Mouse (Mus musculus): Measurements from ENCODE around the gene Procr. TPM values are rescaled to one million over a fixed set of nuclear protein-coding genes. Genes with fewer than 3 reads are reported as not detected.

Gene Procr
- polyA plus RNA-seq, 1 experiment from 2014 or later, result 14.6 TPM

- ATAC-seq (ENCODE audit: borderline replicate concordance, extremely low read depth, low FRiP score, low TSS enrichment), result no peak
These were observed 6.1 kb downstream of the Procr start for GRCm38 (mm10) chr2:155756855-155757566.

GRCm38 (mm10) chr2:155764679-155765418 is 13.9 kb downstream of the Procr start:
- ATAC-seq (ENCODE audit: borderline replicate concordance, extremely low read depth, low FRiP score, low TSS enrichment), result no peak
- Histone ChIP-seq H3K36me3 (no peaks in the 10 kb centered on the region), H3K27me3 (no peaks in the 10 kb centered on the region), H3K27ac (no peak overlapping the region), H3K4me2 (no peak overlapping the region), H3K4me1 (no peaks in the 10 kb centered on the region), H3K9me3 (no peaks in the 10 kb centered on the region), H3K9ac (no peak overlapping the region), H3K4me3 (no peak overlapping the region)
- 46% methylated on average over 13 of the region's 13 CpGs for WGBS

More at GRCm38 (mm10) chr2:155756855-155757566, 6.1 kb downstream of the Procr start:
- Histone ChIP-seq H3K9me3 (no peaks in the 10 kb centered on the region), H3K27ac (no peak overlapping the region), H3K27me3 (no peaks in the 10 kb centered on the region; the same call in 1 of the 2 replicates), H3K4me2 (no peak overlapping the region), H3K36me3 (no peaks in the 10 kb centered on the region), H3K4me3 (no peak overlapping the region), H3K4me1 (no peaks in the 10 kb centered on the region), H3K9ac (no peak overlapping the region)
- WGBS, result 60% methylated on average over 14 of the region's 14 CpGs

GRCm38 (mm10) chr2:155773664-155774063 is 22.7 kb downstream of the Procr start:
- Histone ChIP-seq H3K4me2 (no peak overlapping the region), H3K27ac (no peak overlapping the region), H3K27me3 (peaks cover 58% of the 10 kb centered on the region), H3K36me3 (no peaks in the 10 kb centered on the region), H3K9me3 (no peaks in the 10 kb centered on the region), H3K9ac (no peak overlapping the region), H3K4me1 (peaks cover 8% of the 10 kb centered on the region), H3K4me3 (no peak overlapping the region)
- WGBS, result 50% methylated on average over 4 of the region's 4 CpGs
- ATAC-seq (ENCODE audit: borderline replicate concordance, extremely low read depth, low FRiP score, low TSS enrichment), result no peak

- H3K9ac ChIP-seq, result no peak overlapping the region
- WGBS, result 50% methylated on average over 11 of the region's 11 CpGs
- H3K4me2 ChIP-seq, result peak overlapping the region; percentile 96; the same call in 1 of the 2 replicates
- peaks cover 58% of the 10 kb centered on the region for H3K27me3 ChIP-seq
- no peak for ATAC-seq (ENCODE audit: borderline replicate concordance, extremely low read depth, low FRiP score, low TSS enrichment)
- no peaks in the 10 kb centered on the region for H3K9me3 ChIP-seq
- H3K27ac ChIP-seq, result no peak overlapping the region
- H3K4me1 ChIP-seq, result peaks cover 8% of the 10 kb centered on the region
- H3K4me3 ChIP-seq, result no peak overlapping the region
- no peaks in the 10 kb centered on the region for H3K36me3 ChIP-seq
These were observed 23.5 kb downstream of the Procr start for GRCm38 (mm10) chr2:155774261-155774926.

- no peak; the same call in 1 of the 2 replicates for ATAC-seq (ENCODE audit: borderline replicate concordance, extremely low read depth, low FRiP score, low TSS enrichment)
- Histone ChIP-seq H3K36me3 (no peaks in the 10 kb centered on the region), H3K9ac (no peak within 1 kb of the TSS), H3K4me1 (peaks cover 8% of the 10 kb centered on the region), H3K27ac (no peak within 1 kb of the TSS), H3K9me3 (no peaks in the 10 kb centered on the region), H3K4me2 (peak within 1 kb of the TSS; percentile 96), H3K27me3 (peaks cover 58% of the 10 kb centered on the region), H3K4me3 (peak within 1 kb of the TSS; percentile 49)
- WGBS, result 2% methylated on average over 87 of the region's 100 CpGs
These were observed 24.2 kb downstream of the Procr start, which contains the start of gene Mmp24 for GRCm38 (mm10) chr2:155774927-155775684. TSS of gene Mmp24 (plus strand) at chr2:155775342.

- H3K9me3 ChIP-seq, result no peaks in the 10 kb centered on the region
- peak overlapping the region; percentile 49 for H3K4me3 ChIP-seq
- WGBS, result 2% methylated on average over 44 of the region's 44 CpGs
- no peak overlapping the region for H3K9ac ChIP-seq
- no peak overlapping the region for H3K27ac ChIP-seq
- peaks cover 58% of the 10 kb centered on the region for H3K27me3 ChIP-seq
- peak; percentile 81; the same call in 1 of the 2 replicates for ATAC-seq (ENCODE audit: borderline replicate concordance, extremely low read depth, low FRiP score, low TSS enrichment)
- H3K4me1 ChIP-seq, result peaks cover 8% of the 10 kb centered on the region
- H3K36me3 ChIP-seq, result no peaks in the 10 kb centered on the region
- peak overlapping the region; percentile 96 for H3K4me2 ChIP-seq
These were observed 24.9 kb downstream of the Procr start for GRCm38 (mm10) chr2:155775685-155776263.

GRCm38 (mm10) chr2:155776824-155777687 is 26.1 kb downstream of the Procr start:
- Histone ChIP-seq H3K4me2 (no peak overlapping the region), H3K27me3 (peaks cover 58% of the 10 kb centered on the region), H3K9me3 (no peaks in the 10 kb centered on the region), H3K4me1 (peaks cover 8% of the 10 kb centered on the region), H3K36me3 (no peaks in the 10 kb centered on the region), H3K27ac (no peak overlapping the region), H3K9ac (no peak overlapping the region), H3K4me3 (no peak overlapping the region)
- 46% methylated on average over 10 of the region's 10 CpGs for WGBS
- ATAC-seq (ENCODE audit: borderline replicate concordance, extremely low read depth, low FRiP score, low TSS enrichment), result no peak

GRCm38 (mm10) chr2:155777688-155777985 is 26.7 kb downstream of the Procr start:
- H3K9ac ChIP-seq, result no peak overlapping the region
- no peak overlapping the region for H3K4me2 ChIP-seq
- H3K9me3 ChIP-seq, result no peaks in the 10 kb centered on the region
- H3K27ac ChIP-seq, result no peak overlapping the region
- H3K36me3 ChIP-seq, result no peaks in the 10 kb centered on the region
- H3K4me3 ChIP-seq, result no peak overlapping the region
- ATAC-seq (ENCODE audit: borderline replicate concordance, extremely low read depth, low FRiP score, low TSS enrichment), result no peak
- WGBS, result 77% methylated on average over 4 of the region's 4 CpGs
- H3K27me3 ChIP-seq, result peaks cover 52% of the 10 kb centered on the region
- H3K4me1 ChIP-seq, result peaks cover 8% of the 10 kb centered on the region

- H3K27me3 ChIP-seq, result peaks cover 48% of the 10 kb centered on the region
- H3K4me2 ChIP-seq, result no peak overlapping the region
- 61% methylated on average over 6 of the region's 6 CpGs for WGBS
- H3K9ac ChIP-seq, result no peak overlapping the region
- H3K36me3 ChIP-seq, result no peaks in the 10 kb centered on the region
- no peak overlapping the region for H3K27ac ChIP-seq
- no peak overlapping the region for H3K4me3 ChIP-seq
- H3K4me1 ChIP-seq, result peaks cover 8% of the 10 kb centered on the region
- no peak for ATAC-seq (ENCODE audit: borderline replicate concordance, extremely low read depth, low FRiP score, low TSS enrichment)
- H3K9me3 ChIP-seq, result no peaks in the 10 kb centered on the region
These were observed 27.1 kb downstream of the Procr start for GRCm38 (mm10) chr2:155778004-155778403.

GRCm38 (mm10) chr2:155779066-155779465 is 28.1 kb downstream of the Procr start:
- Histone ChIP-seq H3K4me3 (no peak overlapping the region), H3K9me3 (no peaks in the 10 kb centered on the region), H3K9ac (no peak overlapping the region), H3K27me3 (peaks cover 38% of the 10 kb centered on the region), H3K4me1 (peaks cover 8% of the 10 kb centered on the region), H3K27ac (no peak overlapping the region), H3K4me2 (no peak overlapping the region), H3K36me3 (no peaks in the 10 kb centered on the region)
- 23% methylated on average over 7 of the region's 7 CpGs for WGBS
- no peak for ATAC-seq (ENCODE audit: borderline replicate concordance, extremely low read depth, low FRiP score, low TSS enrichment)
